Mouse (Mus musculus): ENCODE results near the gene Dpp10.

The Dpp10 gene

GRCm38 (mm10) chr1:123919606-123920005 is 125.8 kb downstream of the Dpp10 start:
- DNase-seq (ENCODE audit: low spot score) = no peak

- peak; percentile 62 for DNase-seq (ENCODE audit: low spot score)
Measured at GRCm38 (mm10) chr1:123902628-123903027, 142.7 kb downstream of the Dpp10 start.

- DNase-seq (ENCODE audit: low spot score) = peak; percentile 78
Measured at GRCm38 (mm10) chr1:123901218-123901617, 144.1 kb downstream of the Dpp10 start.

GRCm38 (mm10) chr1:123887243-123887642 is 158.1 kb downstream of the Dpp10 start:
- DNase-seq (ENCODE audit: low spot score) = no peak

- no peak for DNase-seq (ENCODE audit: low spot score)
Measured at GRCm38 (mm10) chr1:123846881-123847280, 198.5 kb downstream of the Dpp10 start.

GRCm38 (mm10) chr1:123801206-123801605 is 244.2 kb downstream of the Dpp10 start:
- no peak for DNase-seq (ENCODE audit: low spot score)

- no peak for DNase-seq (ENCODE audit: low spot score)
Measured at GRCm38 (mm10) chr1:123765511-123765910, 279.8 kb downstream of the Dpp10 start.

GRCm38 (mm10) chr1:123762272-123762671 is 283.1 kb downstream of the Dpp10 start:
- DNase-seq (ENCODE audit: low spot score) = no peak

- no peak for DNase-seq (ENCODE audit: low spot score)
Measured at GRCm38 (mm10) chr1:123756055-123756454, 289.3 kb downstream of the Dpp10 start.

GRCm38 (mm10) chr1:123707292-123707691 is 338.1 kb downstream of the Dpp10 start:
- no peak for DNase-seq (ENCODE audit: low spot score)

GRCm38 (mm10) chr1:123658409-123658808 is 386.9 kb downstream of the Dpp10 start:
- no peak for DNase-seq (ENCODE audit: low spot score)

GRCm38 (mm10) chr1:123656607-123657006 is 388.8 kb downstream of the Dpp10 start:
- no peak for DNase-seq (ENCODE audit: low spot score)

- DNase-seq (ENCODE audit: low spot score) = no peak
Measured at GRCm38 (mm10) chr1:123637897-123638296, 407.5 kb downstream of the Dpp10 start.

- no peak for DNase-seq (ENCODE audit: low spot score)
Measured at GRCm38 (mm10) chr1:123628268-123628667, 417.1 kb downstream of the Dpp10 start.

GRCm38 (mm10) chr1:123584857-123585256 is 460.5 kb downstream of the Dpp10 start:
- DNase-seq (ENCODE audit: low spot score) = no peak

GRCm38 (mm10) chr1:123580112-123580511 is 465.2 kb downstream of the Dpp10 start:
- DNase-seq (ENCODE audit: low spot score) = no peak

- no peak for DNase-seq (ENCODE audit: low spot score)
Measured at GRCm38 (mm10) chr1:123573713-123574112, 471.6 kb downstream of the Dpp10 start.

GRCm38 (mm10) chr1:123542496-123542895 is 502.9 kb downstream of the Dpp10 start:
- DNase-seq (ENCODE audit: low spot score) = no peak

GRCm38 (mm10) chr1:123467729-123468128 is 577.6 kb downstream of the Dpp10 start:
- DNase-seq (ENCODE audit: low spot score) = no peak

- DNase-seq (ENCODE audit: low spot score) = no peak
Measured at GRCm38 (mm10) chr1:123414163-123414562, 631.2 kb downstream of the Dpp10 start.

- DNase-seq (ENCODE audit: low spot score) = no peak
Measured at GRCm38 (mm10) chr1:123351300-123351699, 694.1 kb downstream of the Dpp10 start.

- DNase-seq (ENCODE audit: low spot score) = no peak
Measured at GRCm38 (mm10) chr1:123337877-123338276, 707.5 kb downstream of the Dpp10 start.

GRCm38 (mm10) chr1:123316886-123317285 is 728.5 kb downstream of the Dpp10 start:
- DNase-seq (ENCODE audit: low spot score) = no peak

Data from left cerebral cortex, adult 11 months (tissue).